Mouse (Mus musculus) stomach, postnatal 0 days (tissue): ENCODE data around the gene Fgfr2.

Experiments used
- CTCF ChIP-seq: IDR thresholded peaks from 2 replicates; pipeline ENCODE4 v1.5.1; 2016; ENCODE audit warnings: antibody characterized with exemption, low read depth, mild to moderate bottlenecking, moderate library complexity
- EP300 ChIP-seq: optimal IDR thresholded peaks from 2 replicates; pipeline ENCODE3; 2016; ENCODE audit warnings: antibody characterized with exemption

DNA sequence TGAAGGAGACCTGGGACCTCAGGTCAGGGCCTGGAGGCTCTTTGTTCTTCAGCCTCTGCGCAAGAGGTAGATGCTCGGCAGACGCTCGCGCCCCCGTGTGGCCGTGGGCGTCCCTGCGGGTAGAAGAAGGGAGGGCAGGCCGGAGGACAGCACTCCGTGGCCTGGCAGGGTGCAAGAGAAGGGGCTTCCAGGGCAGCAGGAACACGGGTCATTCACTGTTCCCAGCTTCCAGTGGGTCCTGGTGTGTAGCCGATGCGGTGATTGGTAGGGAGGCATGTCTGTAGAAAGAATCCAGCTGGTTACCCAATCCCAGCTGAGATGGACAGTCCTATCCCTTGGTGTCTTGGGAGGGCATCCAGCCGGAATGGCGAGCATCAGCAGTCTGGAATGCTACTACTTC is 2849.9 kb downstream of the Fgfr2 start:
- TF ChIP-seq CTCF, result peak; percentile 98
- no peak for TF ChIP-seq EP300
